Mouse (Mus musculus) lung, embryonic 15.5 days (tissue): ENCODE results near the gene Slc1a1. TPM values are rescaled to one million over a fixed set of nuclear protein-coding genes. Genes with fewer than 3 reads are reported as not detected.

Source experiments
- ATAC-seq: fragments of 200-750 bp; cut with Nextera tagmentation; 2 replicates; pipeline ENCODE4 v1.8.0; 2017; ENCODE audit warnings: moderate number of reproducible peaks, borderline replicate concordance; ENCODE audit not compliant: low FRiP score, low TSS enrichment; ENCODE audit errors: extremely low read depth
- H3K27ac ChIP-seq: fragments of 300-500 bp; sonication (generic); 2 replicates; pipeline ENCODE4 v1.5.1; 2015; ENCODE audit warnings: moderate library complexity, mild to moderate bottlenecking, inconsistent platforms
- H3K27me3 ChIP-seq: fragments of 300-500 bp; sonication (generic); 2 replicates; pipeline ENCODE4 v1.6.1; 2015; ENCODE audit warnings: inconsistent platforms
- H3K36me3 ChIP-seq: fragments of 300-500 bp; sonication (generic); 2 replicates; pipeline ENCODE4 v1.6.1; 2015; ENCODE audit warnings: inconsistent platforms
- H3K4me1 ChIP-seq: fragments of 300-500 bp; sonication (generic); 2 replicates; pipeline ENCODE4 v1.6.1; 2015; ENCODE audit warnings: inconsistent platforms
- H3K4me2 ChIP-seq: fragments of 300-500 bp; sonication (generic); 2 replicates; pipeline ENCODE4 v1.6.1; 2015; ENCODE audit warnings: inconsistent platforms, mild to moderate bottlenecking, moderate library complexity
- H3K4me3 ChIP-seq: fragments of 300-500 bp; sonication (generic); 2 replicates; pipeline ENCODE4 v1.5.1; 2015; ENCODE audit warnings: mild to moderate bottlenecking, inconsistent platforms
- H3K9ac ChIP-seq: fragments of 300-500 bp; sonication (generic); 2 replicates; pipeline ENCODE4 v1.6.1; 2015; ENCODE audit warnings: inconsistent platforms
- H3K9me3 ChIP-seq: fragments of 300-500 bp; sonication (generic); 2 replicates; pipeline ENCODE4 v1.6.1; 2016; ENCODE audit warnings: inconsistent platforms
- WGBS: fragments of 180-500 bp; shearing (Covaris S2); methylation state at CpG from one replicate; pipeline ENCODE4 v1.1.7; 2015; 5-methylcytosine and 5-hydroxymethylcytosine counted together
- polyA plus RNA-seq: library from polyadenylated mRNA; unstranded; fragments of >200 nt; fragmentation: Nextera tagmentation; extraction: Ambion mirVana; gene quantifications from 2 replicates; pipeline ENCODE4 v1.2.1, GENCODE M21; 2015

The Slc1a1 gene
- polyA plus RNA-seq, 1 experiment from 2014 or later: 5.1 TPM

- no peak for ATAC-seq
- Histone ChIP-seq H3K9me3 (no peaks in the 10 kb centered on the region), H3K27me3 (no peaks in the 10 kb centered on the region), H3K9ac (no peak overlapping the region), H3K27ac (no peak overlapping the region), H3K36me3 (no peaks in the 10 kb centered on the region), H3K4me1 (no peaks in the 10 kb centered on the region), H3K4me3 (no peak overlapping the region), H3K4me2 (no peak overlapping the region)
- WGBS: 80% methylated on average over 5 of the region's 5 CpGs
Observed at GRCm38 (mm10) chr19:28926366-28926765, 91.5 kb downstream of the Slc1a1 start.

GRCm38 (mm10) chr19:28927396-28927795, 92.5 kb downstream of the Slc1a1 start:
- no peaks in the 10 kb centered on the region for H3K36me3 ChIP-seq
- no peaks in the 10 kb centered on the region for H3K27me3 ChIP-seq
- no peaks in the 10 kb centered on the region for H3K9me3 ChIP-seq
- H3K4me3 ChIP-seq: no peak overlapping the region
- no peak overlapping the region for H3K27ac ChIP-seq
- no peak for ATAC-seq
- no peak overlapping the region for H3K4me2 ChIP-seq
- no peak overlapping the region for H3K9ac ChIP-seq
- 28% methylated on average over 4 of the region's 4 CpGs for WGBS
- H3K4me1 ChIP-seq: no peaks in the 10 kb centered on the region

- H3K36me3 ChIP-seq: no peaks in the 10 kb centered on the region
- H3K9me3 ChIP-seq: no peaks in the 10 kb centered on the region
- no peak overlapping the region for H3K4me3 ChIP-seq
- H3K27ac ChIP-seq: no peak overlapping the region
- H3K9ac ChIP-seq: no peak overlapping the region
- H3K4me1 ChIP-seq: no peaks in the 10 kb centered on the region
- no peak overlapping the region for H3K4me2 ChIP-seq
- H3K27me3 ChIP-seq: no peaks in the 10 kb centered on the region
- ATAC-seq: no peak
Observed at GRCm38 (mm10) chr19:28929034-28929433, 94.2 kb downstream of the Slc1a1 start.

GRCm38 (mm10) chr19:28934897-28935296, 100.0 kb downstream of the Slc1a1 start:
- Histone ChIP-seq H3K27ac (no peak overlapping the region), H3K4me1 (peaks cover 2% of the 10 kb centered on the region), H3K4me2 (no peak overlapping the region), H3K36me3 (no peaks in the 10 kb centered on the region), H3K9ac (no peak overlapping the region), H3K4me3 (no peak overlapping the region), H3K9me3 (no peaks in the 10 kb centered on the region), H3K27me3 (no peaks in the 10 kb centered on the region)
- ATAC-seq: no peak
- 72% methylated on average over 3 of the region's 3 CpGs for WGBS

GRCm38 (mm10) chr19:28940135-28940874, 105.5 kb downstream of the Slc1a1 start:
- Histone ChIP-seq H3K27ac (peak overlapping the region; percentile 89), H3K9ac (no peak overlapping the region), H3K9me3 (no peaks in the 10 kb centered on the region), H3K4me2 (no peak overlapping the region), H3K4me1 (peaks cover 14% of the 10 kb centered on the region), H3K36me3 (no peaks in the 10 kb centered on the region), H3K27me3 (no peaks in the 10 kb centered on the region), H3K4me3 (no peak overlapping the region)
- ATAC-seq: peak; percentile 96
- 45% methylated on average over 9 of the region's 9 CpGs for WGBS

GRCm38 (mm10) chr19:28941271-28941670, 106.4 kb downstream of the Slc1a1 start:
- ATAC-seq: no peak
- no peaks in the 10 kb centered on the region for H3K9me3 ChIP-seq
- peaks cover 14% of the 10 kb centered on the region for H3K4me1 ChIP-seq
- H3K36me3 ChIP-seq: no peaks in the 10 kb centered on the region
- H3K27ac ChIP-seq: peak overlapping the region; percentile 89
- H3K4me2 ChIP-seq: no peak overlapping the region
- H3K9ac ChIP-seq: no peak overlapping the region
- no peak overlapping the region for H3K4me3 ChIP-seq
- WGBS: 38% methylated on average over 4 of the region's 4 CpGs
- no peaks in the 10 kb centered on the region for H3K27me3 ChIP-seq

- WGBS: 14% methylated on average over 4 of the region's 4 CpGs
- no peak overlapping the region for H3K9ac ChIP-seq
- no peaks in the 10 kb centered on the region for H3K9me3 ChIP-seq
- no peaks in the 10 kb centered on the region for H3K27me3 ChIP-seq
- H3K4me3 ChIP-seq: no peak overlapping the region
- H3K4me2 ChIP-seq: no peak overlapping the region
- ATAC-seq: no peak
- no peaks in the 10 kb centered on the region for H3K36me3 ChIP-seq
- no peaks in the 10 kb centered on the region for H3K4me1 ChIP-seq
- no peak overlapping the region for H3K27ac ChIP-seq
Observed at GRCm38 (mm10) chr19:28946782-28947181, 111.9 kb downstream of the Slc1a1 start.

- Histone ChIP-seq H3K27me3 (no peaks in the 10 kb centered on the region), H3K9ac (no peak overlapping the region), H3K9me3 (no peaks in the 10 kb centered on the region), H3K4me3 (no peak overlapping the region), H3K4me2 (no peak overlapping the region), H3K27ac (no peak overlapping the region), H3K36me3 (no peaks in the 10 kb centered on the region), H3K4me1 (no peaks in the 10 kb centered on the region)
- no peak for ATAC-seq
- 13% methylated on average over 2 of the region's 2 CpGs for WGBS
Observed at GRCm38 (mm10) chr19:28947311-28947710, 112.5 kb downstream of the Slc1a1 start.

GRCm38 (mm10) chr19:28951251-28951650, 116.4 kb downstream of the Slc1a1 start:
- WGBS: 79% methylated on average over 5 of the region's 5 CpGs
- H3K4me3 ChIP-seq: no peak overlapping the region

GRCm38 (mm10) chr19:28963113-28963512, 128.3 kb downstream of the Slc1a1 start:
- Histone ChIP-seq H3K9me3 (no peaks in the 10 kb centered on the region), H3K4me2 (peak overlapping the region; percentile 93), H3K4me3 (peak overlapping the region; percentile 90), H3K36me3 (no peaks in the 10 kb centered on the region), H3K4me1 (peaks cover 16% of the 10 kb centered on the region), H3K27me3 (no peaks in the 10 kb centered on the region), H3K27ac (peak overlapping the region; percentile 76), H3K9ac (no peak overlapping the region)
- ATAC-seq: 0 out of 2 replicates have a peak, but pooled peaks have one; percentile 31
- 32% methylated on average over 3 of the region's 3 CpGs for WGBS

More at GRCm38 (mm10) chr19:28951251-28951650, 116.4 kb downstream of the Slc1a1 start:
- Histone ChIP-seq H3K4me2 (no peak overlapping the region), H3K9ac (no peak overlapping the region), H3K9me3 (no peaks in the 10 kb centered on the region), H3K4me1 (no peaks in the 10 kb centered on the region), H3K36me3 (no peaks in the 10 kb centered on the region), H3K27ac (no peak overlapping the region), H3K27me3 (no peaks in the 10 kb centered on the region)
- no peak for ATAC-seq

GRCm38 (mm10) chr19:28963513-28963841, 128.6 kb downstream of the Slc1a1 start:
- Histone ChIP-seq H3K36me3 (no peaks in the 10 kb centered on the region), H3K4me3 (peak overlapping the region; percentile 90), H3K9me3 (no peaks in the 10 kb centered on the region), H3K27me3 (no peaks in the 10 kb centered on the region), H3K4me1 (peaks cover 16% of the 10 kb centered on the region), H3K9ac (peak overlapping the region; percentile 82), H3K4me2 (peak overlapping the region; percentile 93), H3K27ac (peak overlapping the region; percentile 76)
- WGBS: 2% methylated on average over 4 of the region's 4 CpGs
- no peak for ATAC-seq
